Mouse (Mus musculus) embryonic fibroblast, embryonic 13.5 days (primary cell): ENCODE measurements around the gene Kat6b. TPM values are rescaled to one million over a fixed set of nuclear protein-coding genes. Genes with fewer than 3 reads are reported as not detected.
"Not testable (repeated sequence)": the region's sequence is repeated elsewhere in the genome, so short reads cannot be mapped to it uniquely, and the experiment has no call there.

Experiments used
- H3K27ac ChIP-seq: 2 replicates; pipeline ENCODE4 v1.5.1; 2012; ENCODE audit warnings: low read length, control low read depth, inconsistent platforms; ENCODE audit not compliant: insufficient read depth
- H3K4me1 ChIP-seq: 2 replicates; pipeline ENCODE4 v1.6.1; 2011; ENCODE audit warnings: low read length; ENCODE audit not compliant: control insufficient read depth, insufficient read depth
- H3K4me3 ChIP-seq: 2 replicates; pipeline ENCODE4 v1.5.1; 2011; ENCODE audit warnings: mild to moderate bottlenecking, control low read depth, low read length; ENCODE audit not compliant: insufficient read depth
- CTCF ChIP-seq: IDR thresholded peaks from 2 replicates; pipeline ENCODE4 v1.5.1; 2011; ENCODE audit warnings: mild to moderate bottlenecking, control low read depth, low read length, moderate library complexity, borderline replicate concordance; ENCODE audit not compliant: insufficient read depth
- POLR2A ChIP-seq: IDR thresholded peaks from 2 replicates; pipeline ENCODE4 v1.6.1; 2011; ENCODE audit warnings: low read depth, mild to moderate bottlenecking, control low read depth, low read length, moderate library complexity
- polyA plus RNA-seq: library from polyadenylated mRNA; stranded (reverse); fragments of >200 nt; gene quantifications from 2 replicates; pipeline ENCODE4 v1.2.4, GENCODE M21; 2011; ENCODE audit warnings: low read depth; ENCODE audit not compliant: missing spikeins, insufficient read length

Gene Kat6b
- polyA plus RNA-seq, 1 experiment, result 32.3 TPM

GRCm38 (mm10) chr14:21500154-21501047 lies 19.2 kb downstream of the Kat6b start:
- H3K4me3 ChIP-seq, result peak overlapping the region; percentile 91
- peaks cover 12% of the 10 kb centered on the region for H3K4me1 ChIP-seq
- TF ChIP-seq CTCF (no peak), POLR2A (peak; percentile 66)
- H3K27ac ChIP-seq, result peak overlapping the region; percentile 83

- Histone ChIP-seq H3K4me1 (peaks cover 12% of the 10 kb centered on the region), H3K27ac (peak overlapping the region; percentile 83), H3K4me3 (peak overlapping the region; percentile 68)
- TF ChIP-seq CTCF (no peak), POLR2A (no peak; the same call in 1 of the 2 replicates)
Observed at GRCm38 (mm10) chr14:21501048-21501657, 19.9 kb downstream of the Kat6b start.

GRCm38 (mm10) chr14:21505036-21505435 lies 23.8 kb downstream of the Kat6b start:
- TF ChIP-seq POLR2A (no peak), CTCF (no peak)
- peaks cover 6% of the 10 kb centered on the region for H3K4me1 ChIP-seq
- H3K27ac ChIP-seq, result no peak overlapping the region
- H3K4me3 ChIP-seq, result no peak overlapping the region

- Histone ChIP-seq H3K4me3 (no peak overlapping the region), H3K27ac (no peak overlapping the region), H3K4me1 (peaks cover 4% of the 10 kb centered on the region)
- TF ChIP-seq POLR2A (no peak), CTCF (no peak)
Observed at GRCm38 (mm10) chr14:21507046-21507445, 25.8 kb downstream of the Kat6b start.

GRCm38 (mm10) chr14:21509111-21509905 lies 28.1 kb downstream of the Kat6b start:
- TF ChIP-seq CTCF (no peak), POLR2A (no peak)
- no peak overlapping the region for H3K4me3 ChIP-seq
- peaks cover 3% of the 10 kb centered on the region for H3K4me1 ChIP-seq
- no peak overlapping the region for H3K27ac ChIP-seq

- H3K4me1 ChIP-seq, result peaks cover 3% of the 10 kb centered on the region
- no peak overlapping the region for H3K27ac ChIP-seq
- no peak overlapping the region for H3K4me3 ChIP-seq
- no peak for TF ChIP-seq CTCF
- no peak for TF ChIP-seq POLR2A
Observed at GRCm38 (mm10) chr14:21511438-21511837, 30.2 kb downstream of the Kat6b start.

- Histone ChIP-seq H3K4me3 (no peak overlapping the region), H3K4me1 (no peaks in the 10 kb centered on the region; the same call in 1 of the 2 replicates), H3K27ac (no peak overlapping the region)
- TF ChIP-seq CTCF (no peak), POLR2A (no peak)
Observed at GRCm38 (mm10) chr14:21515505-21515904, 34.3 kb downstream of the Kat6b start.

- Histone ChIP-seq H3K27ac (no peak overlapping the region), H3K4me3 (no peak overlapping the region), H3K4me1 (0 out of 2 replicates have a peak, but pooled peaks cover 3% of the 10 kb centered on the region)
- TF ChIP-seq CTCF (no peak), POLR2A (no peak)
Observed at GRCm38 (mm10) chr14:21519307-21519706, 38.1 kb downstream of the Kat6b start.

GRCm38 (mm10) chr14:21520496-21520895 lies 39.3 kb downstream of the Kat6b start:
- TF ChIP-seq CTCF, result no peak
- TF ChIP-seq POLR2A, result no peak
- Histone ChIP-seq H3K4me1 (peaks cover 4% of the 10 kb centered on the region), H3K27ac (no peak overlapping the region), H3K4me3 (no peak overlapping the region)

GRCm38 (mm10) chr14:21521496-21521895 lies 40.3 kb downstream of the Kat6b start:
- not testable (repeated sequence) for H3K4me1 ChIP-seq

More at GRCm38 (mm10) chr14:21521496-21521895, 40.3 kb downstream of the Kat6b start:
- not testable (repeated sequence) for H3K4me3 ChIP-seq, H3K27ac ChIP-seq
